Mouse (Mus musculus) cerebellum, adult 9-10 months (tissue): ENCODE measurements around the gene Gzma.

Experiments
- DNase-seq: peaks from one replicate; pipeline ENCODE4 v3.0.0; 2022

Gzma gene

GRCm38 (mm10) chr13:113045458-113046110 lies 55.2 kb downstream of the Gzma start:
- DNase-seq: no peak

GRCm38 (mm10) chr13:113044876-113045275 lies 55.9 kb downstream of the Gzma start:
- DNase-seq: no peak
